Mouse (Mus musculus) lung, adult 2 months (tissue): ENCODE measurements around the gene Plpp2. TPM values are rescaled to one million over a fixed set of nuclear protein-coding genes. Genes with fewer than 3 reads are reported as not detected.

ENCODE experiments used
- DNase-seq: peaks from one replicate; pipeline ENCODE4 v3.0.0; 2022
- H3K4me1 ChIP-seq: fragments of 200-500 bp; 2 replicates; pipeline ENCODE4 v1.6.1; 2011; ENCODE audit warnings: low read length; ENCODE audit not compliant: control insufficient read depth, insufficient read depth
- H3K4me3 ChIP-seq: fragments of 200-500 bp; replicated peaks from 2 replicates; pipeline ENCODE3; 2011; ENCODE audit warnings: low read depth, mild to moderate bottlenecking, control low read depth, low read length; ENCODE audit errors: extremely low read depth
- CTCF ChIP-seq: fragments of 200-500 bp; IDR thresholded peaks from 2 replicates; pipeline ENCODE4 v1.5.1; 2011; ENCODE audit warnings: mild to moderate bottlenecking, low read length, control low read depth; ENCODE audit not compliant: insufficient read depth
- POLR2A ChIP-seq: fragments of 200-500 bp; IDR thresholded peaks from 2 replicates; pipeline ENCODE4 v1.6.1; 2011; ENCODE audit warnings: low read depth, mild to moderate bottlenecking, control low read depth, low read length, borderline replicate concordance; ENCODE audit errors: extremely low read depth
- WGBS: fragments of 180-500 bp; shearing (Covaris S2); methylation state at CpG from one replicate; pipeline ENCODE4 v1.1.7; 2018; 5-methylcytosine and 5-hydroxymethylcytosine counted together
- polyA plus RNA-seq: library from polyadenylated mRNA; depleted of rRNA; stranded (reverse); fragments of >200 nt; gene quantifications from 2 replicates; pipeline ENCODE4 v1.2.3, GENCODE M21; 2012

Plpp2 gene
- polyA plus RNA-seq, 1 experiment = 30.4 TPM

GRCm38 (mm10) chr10:79535431-79535830 is 1.8 kb upstream of the Plpp2 start:
- H3K4me3 ChIP-seq = no peak overlapping the region
- WGBS = 38% methylated on average over 1 of the region's 1 CpGs
- TF ChIP-seq CTCF (no peak), POLR2A (no peak)
- DNase-seq = no peak
- no peaks in the 10 kb centered on the region; the same call in 1 of the 2 replicates for H3K4me1 ChIP-seq

GRCm38 (mm10) chr10:79534426-79534825 is 830 bp upstream of the Plpp2 start:
- no peak for DNase-seq
- H3K4me1 ChIP-seq = no peaks in the 10 kb centered on the region; the same call in 1 of the 2 replicates
- 80% methylated on average over 2 of the region's 2 CpGs for WGBS
- TF ChIP-seq CTCF (no peak), POLR2A (no peak)
- no peak overlapping the region for H3K4me3 ChIP-seq

GRCm38 (mm10) chr10:79532678-79533077 is 918 bp downstream of the Plpp2 start:
- Histone ChIP-seq H3K4me3 (peak overlapping the region; percentile 61), H3K4me1 (no peaks in the 10 kb centered on the region)
- TF ChIP-seq CTCF = no peak
- TF ChIP-seq POLR2A = no peak
- DNase-seq = no peak
- 36% methylated on average over 3 of the region's 3 CpGs for WGBS

GRCm38 (mm10) chr10:79531593-79531992 is 2.0 kb downstream of the Plpp2 start:
- Histone ChIP-seq H3K4me3 (no peak overlapping the region), H3K4me1 (no peaks in the 10 kb centered on the region)
- DNase-seq = peak; percentile 1
- no peak for TF ChIP-seq CTCF
- TF ChIP-seq POLR2A = no peak
- WGBS = 88% methylated on average over 3 of the region's 3 CpGs

GRCm38 (mm10) chr10:79530721-79531120 is 2.9 kb downstream of the Plpp2 start:
- DNase-seq = no peak
- no peak overlapping the region for H3K4me3 ChIP-seq
- no peaks in the 10 kb centered on the region for H3K4me1 ChIP-seq
- WGBS = 95% methylated on average over 13 of the region's 13 CpGs
- TF ChIP-seq POLR2A (no peak), CTCF (no peak)

- WGBS = 73% methylated on average over 8 of the region's 8 CpGs
- TF ChIP-seq CTCF = no peak
- no peak overlapping the region for H3K4me3 ChIP-seq
- DNase-seq = peak; percentile 1
- no peaks in the 10 kb centered on the region for H3K4me1 ChIP-seq
Observed at GRCm38 (mm10) chr10:79530241-79530640, 3.4 kb downstream of the Plpp2 start.

GRCm38 (mm10) chr10:79528081-79528480 is 5.5 kb downstream of the Plpp2 start:
- DNase-seq = no peak
- no peaks in the 10 kb centered on the region for H3K4me1 ChIP-seq
- H3K4me3 ChIP-seq = no peak overlapping the region
- TF ChIP-seq CTCF = no peak
- no peak for TF ChIP-seq POLR2A
- 90% methylated on average over 3 of the region's 3 CpGs for WGBS

GRCm38 (mm10) chr10:79527453-79527845 is 6.1 kb downstream of the Plpp2 start:
- 76% methylated on average over 6 of the region's 6 CpGs for WGBS
- Histone ChIP-seq H3K4me1 (no peaks in the 10 kb centered on the region), H3K4me3 (no peak overlapping the region)
- TF ChIP-seq POLR2A (no peak), CTCF (no peak)
- peak; percentile 3 for DNase-seq

GRCm38 (mm10) chr10:79526661-79527452 is 6.7 kb downstream of the Plpp2 start:
- Histone ChIP-seq H3K4me3 (no peak overlapping the region), H3K4me1 (no peaks in the 10 kb centered on the region)
- TF ChIP-seq CTCF (no peak), POLR2A (no peak)
- WGBS = 86% methylated on average over 12 of the region's 12 CpGs
- no peak for DNase-seq

- WGBS = 96% methylated on average over 8 of the region's 8 CpGs
Observed at GRCm38 (mm10) chr10:79525456-79526325, 7.9 kb downstream of the Plpp2 start.

More at GRCm38 (mm10) chr10:79525456-79526325, 7.9 kb downstream of the Plpp2 start:
- H3K4me1 ChIP-seq = no peaks in the 10 kb centered on the region
- DNase-seq = no peak
- H3K4me3 ChIP-seq = no peak overlapping the region
- TF ChIP-seq CTCF (no peak), POLR2A (no peak)
